Mouse (Mus musculus) neural tube, embryonic 13.5 days (tissue): ENCODE results near the gene Pdik1l. TPM values are rescaled to one million over a fixed set of nuclear protein-coding genes. Genes with fewer than 3 reads are reported as not detected.

Source experiments
- ATAC-seq: fragments of 200-750 bp; cut with Nextera tagmentation; 2 replicates; pipeline ENCODE4 v1.8.0; 2017; ENCODE audit warnings: low read depth, mild to moderate bottlenecking, moderate TSS enrichment, moderate library complexity
- H3K27ac ChIP-seq: fragments of 300-500 bp; sonication (generic); replicated peaks from 2 replicates; pipeline ENCODE4 v1.5.1; 2015; ENCODE audit warnings: moderate library complexity, mild to moderate bottlenecking, inconsistent platforms
- H3K27me3 ChIP-seq: fragments of 300-500 bp; sonication (generic); 2 replicates; pipeline ENCODE4 v1.6.1; 2015; ENCODE audit warnings: mild to moderate bottlenecking, inconsistent platforms
- H3K36me3 ChIP-seq: fragments of 300-500 bp; sonication (generic); 2 replicates; pipeline ENCODE4 v1.6.1; 2015; ENCODE audit warnings: mild to moderate bottlenecking, inconsistent platforms
- H3K4me1 ChIP-seq: fragments of 300-500 bp; sonication (generic); replicated peaks from 2 replicates; pipeline ENCODE4 v1.6.1; 2015; ENCODE audit warnings: inconsistent platforms
- H3K4me2 ChIP-seq: fragments of 300-500 bp; sonication (generic); 2 replicates; pipeline ENCODE4 v1.6.1; 2015; ENCODE audit warnings: inconsistent platforms, mild to moderate bottlenecking, moderate library complexity
- H3K4me3 ChIP-seq: fragments of 300-500 bp; sonication (generic); 2 replicates; pipeline ENCODE4 v1.5.1; 2015; ENCODE audit warnings: mild to moderate bottlenecking, inconsistent platforms
- H3K9ac ChIP-seq: fragments of 300-500 bp; sonication (generic); 2 replicates; pipeline ENCODE4 v1.6.1; 2015; ENCODE audit warnings: moderate library complexity, mild to moderate bottlenecking, inconsistent platforms
- H3K9me3 ChIP-seq: fragments of 300-500 bp; sonication (generic); 2 replicates; pipeline ENCODE4 v1.6.1; 2016; ENCODE audit warnings: inconsistent platforms
- WGBS: fragments of 180-500 bp; shearing (Covaris S2); methylation state at CpG from one replicate; pipeline ENCODE4 v1.1.7; 2015; 5-methylcytosine and 5-hydroxymethylcytosine counted together
- polyA plus RNA-seq: library from polyadenylated mRNA; unstranded; fragments of >200 nt; fragmentation: Nextera tagmentation; extraction: Ambion mirVana; gene quantifications from 2 replicates; pipeline ENCODE4 v1.2.1, GENCODE M21; 2015

Gene Pdik1l
- polyA plus RNA-seq, 1 experiment from 2014 or later: 31.6 TPM

GRCm38 (mm10) chr4:134253722-134254324 lies 33.9 kb downstream of the Pdik1l start, which contains the start of gene Grrp1:
Grrp1 (minus strand) TSS chr4:134254106.
- 2% methylated on average over 13 of the region's 13 CpGs for WGBS
- peak within 1 kb of the TSS; percentile 50 for H3K9ac ChIP-seq
- no peaks in the 10 kb centered on the region for H3K9me3 ChIP-seq
- H3K27ac ChIP-seq: peak within 1 kb of the TSS; percentile 23; the same call in 1 of the 2 replicates
- H3K4me3 ChIP-seq: peak within 1 kb of the TSS; percentile 57
- H3K4me2 ChIP-seq: peak within 1 kb of the TSS; percentile 83
- peaks cover 81% of the 10 kb centered on the region for H3K4me1 ChIP-seq
- H3K36me3 ChIP-seq: no peaks in the 10 kb centered on the region
- peaks cover 70% of the 10 kb centered on the region for H3K27me3 ChIP-seq
- no peak for ATAC-seq

GRCm38 (mm10) chr4:134252911-134253721 lies 34.6 kb downstream of the Pdik1l start:
- H3K4me1 ChIP-seq: peaks cover 81% of the 10 kb centered on the region
- H3K4me3 ChIP-seq: peak overlapping the region; percentile 57
- H3K36me3 ChIP-seq: no peaks in the 10 kb centered on the region
- peaks cover 76% of the 10 kb centered on the region for H3K27me3 ChIP-seq
- H3K27ac ChIP-seq: peak overlapping the region; percentile 23; the same call in 1 of the 2 replicates
- no peak for ATAC-seq
- H3K9ac ChIP-seq: peak overlapping the region; percentile 50
- H3K4me2 ChIP-seq: peak overlapping the region; percentile 83
- no peaks in the 10 kb centered on the region for H3K9me3 ChIP-seq
- 4% methylated on average over 15 of the region's 15 CpGs for WGBS

- 2% methylated on average over 22 of the region's 22 CpGs for WGBS
- peak overlapping the region; percentile 83 for H3K4me2 ChIP-seq
- no peaks in the 10 kb centered on the region for H3K9me3 ChIP-seq
- H3K4me1 ChIP-seq: peaks cover 81% of the 10 kb centered on the region
- H3K27ac ChIP-seq: peak overlapping the region; percentile 83
- peak; percentile 1; the same call in 1 of the 2 replicates for ATAC-seq
- H3K4me3 ChIP-seq: peak overlapping the region; percentile 57
- peaks cover 84% of the 10 kb centered on the region for H3K27me3 ChIP-seq
- H3K36me3 ChIP-seq: no peaks in the 10 kb centered on the region
- peak overlapping the region; percentile 85 for H3K9ac ChIP-seq
Observed at GRCm38 (mm10) chr4:134252131-134252910, 35.4 kb downstream of the Pdik1l start.

- under 1% methylated on average over 74 of the region's 91 CpGs for WGBS
- Histone ChIP-seq H3K4me1 (peaks cover 73% of the 10 kb centered on the region), H3K36me3 (no peaks in the 10 kb centered on the region)
Observed at GRCm38 (mm10) chr4:134251241-134252130, 36.2 kb downstream of the Pdik1l start.

GRCm38 (mm10) chr4:134250930-134251240 lies 36.8 kb downstream of the Pdik1l start:
- Histone ChIP-seq H3K4me2 (peak overlapping the region; percentile 83), H3K4me3 (peak overlapping the region; percentile 57), H3K36me3 (no peaks in the 10 kb centered on the region), H3K4me1 (peaks cover 72% of the 10 kb centered on the region), H3K9ac (peak overlapping the region; percentile 85), H3K9me3 (no peaks in the 10 kb centered on the region), H3K27me3 (peaks cover 94% of the 10 kb centered on the region), H3K27ac (peak overlapping the region; percentile 83)
- ATAC-seq: no peak
- 10% methylated on average over 10 of the region's 10 CpGs for WGBS

More at GRCm38 (mm10) chr4:134251241-134252130, 36.2 kb downstream of the Pdik1l start:
- Histone ChIP-seq H3K27me3 (peaks cover 91% of the 10 kb centered on the region), H3K27ac (peak overlapping the region; percentile 83), H3K9me3 (no peaks in the 10 kb centered on the region), H3K9ac (peak overlapping the region; percentile 85), H3K4me3 (peak overlapping the region; percentile 57), H3K4me2 (peak overlapping the region; percentile 83)
- peak; percentile 42 for ATAC-seq

- 6% methylated on average over 27 of the region's 27 CpGs for WGBS
- Histone ChIP-seq H3K36me3 (no peaks in the 10 kb centered on the region), H3K9ac (peak overlapping the region; percentile 85), H3K27ac (no peak overlapping the region), H3K4me3 (peak overlapping the region; percentile 57), H3K9me3 (no peaks in the 10 kb centered on the region), H3K27me3 (peaks cover 89% of the 10 kb centered on the region), H3K4me1 (peaks cover 70% of the 10 kb centered on the region), H3K4me2 (peak overlapping the region; percentile 83)
- ATAC-seq: no peak
Observed at GRCm38 (mm10) chr4:134250116-134250929, 37.4 kb downstream of the Pdik1l start.

GRCm38 (mm10) chr4:134249651-134250050 lies 38.0 kb downstream of the Pdik1l start:
- H3K27ac ChIP-seq: no peak overlapping the region
- ATAC-seq: peak; percentile 41; the same call in 1 of the 2 replicates
- H3K4me1 ChIP-seq: peaks cover 69% of the 10 kb centered on the region
- no peaks in the 10 kb centered on the region for H3K36me3 ChIP-seq
- no peaks in the 10 kb centered on the region for H3K9me3 ChIP-seq
- H3K4me2 ChIP-seq: peak overlapping the region; percentile 83
- H3K27me3 ChIP-seq: peaks cover 82% of the 10 kb centered on the region
- peak overlapping the region; percentile 85 for H3K9ac ChIP-seq
- H3K4me3 ChIP-seq: peak overlapping the region; percentile 57
- WGBS: under 1% methylated on average over 30 of the region's 30 CpGs

GRCm38 (mm10) chr4:134246719-134247258 lies 40.9 kb downstream of the Pdik1l start, which contains the start of gene Gm30191:
Gm30191 (plus strand) TSS chr4:134246935.
- Histone ChIP-seq H3K4me1 (peaks cover 52% of the 10 kb centered on the region), H3K36me3 (0 out of 2 replicates have a peak, but pooled peaks cover 5% of the 10 kb centered on the region), H3K4me3 (peak within 1 kb of the TSS; percentile 85), H3K27me3 (peaks cover 54% of the 10 kb centered on the region), H3K9me3 (no peaks in the 10 kb centered on the region), H3K9ac (peak within 1 kb of the TSS; percentile 87; the same call in 1 of the 2 replicates), H3K4me2 (peak within 1 kb of the TSS; percentile 96), H3K27ac (no peak within 1 kb of the TSS)
- 68% methylated on average over 7 of the region's 7 CpGs for WGBS
- no peak for ATAC-seq

- Histone ChIP-seq H3K4me1 (peaks cover 47% of the 10 kb centered on the region), H3K9ac (0 out of 2 replicates have a peak overlapping the region, but pooled peaks have one; percentile 87), H3K27ac (no peak overlapping the region), H3K36me3 (0 out of 2 replicates have a peak, but pooled peaks cover 5% of the 10 kb centered on the region), H3K27me3 (peaks cover 48% of the 10 kb centered on the region), H3K9me3 (no peaks in the 10 kb centered on the region), H3K4me3 (no peak overlapping the region), H3K4me2 (no peak overlapping the region)
- 31% methylated on average over 4 of the region's 4 CpGs for WGBS
- ATAC-seq: no peak
Observed at GRCm38 (mm10) chr4:134246256-134246655, 41.4 kb downstream of the Pdik1l start.

GRCm38 (mm10) chr4:134245148-134245843 lies 42.4 kb downstream of the Pdik1l start, which contains the start of gene Zfp593:
Zfp593 (minus strand) TSS chr4:134245592.
- peaks cover 39% of the 10 kb centered on the region for H3K27me3 ChIP-seq
- peak; percentile 74 for ATAC-seq
- peaks cover 37% of the 10 kb centered on the region for H3K4me1 ChIP-seq
- WGBS: under 1% methylated on average over 60 of the region's 60 CpGs
- no peaks in the 10 kb centered on the region for H3K9me3 ChIP-seq
- 0 out of 2 replicates have a peak, but pooled peaks cover 5% of the 10 kb centered on the region for H3K36me3 ChIP-seq
- peak within 1 kb of the TSS; percentile 96 for H3K4me2 ChIP-seq
- H3K4me3 ChIP-seq: peak within 1 kb of the TSS; percentile 85
- H3K27ac ChIP-seq: no peak within 1 kb of the TSS
- peak within 1 kb of the TSS; percentile 87 for H3K9ac ChIP-seq
